In genomic region chr10:127081996-127082620, GRCm38 (mm10) we compare ENCODE assay signal across 10 mouse cellular contexts. TPM values are rescaled to one million over a fixed set of nuclear protein-coding genes. Genes with fewer than 3 reads are reported as not detected.
DNase-seq lines count a peak whose midpoint lies in the region; ATAC-seq lines count a peak whose summit lies in the region.
"Had no signal": no experiment of that assay in that cellular context is flagged by ENCODE, and none has a peak within 500 bp of the region (broad histone marks: within the 10 kb centered on the region; RNA-seq: fewer than 3 reads in every experiment).

No protein-coding gene starts in this region.

- no peaks in the 10 kb centered on the region for H3K9me3 ChIP-seq in heart, embryonic 16.5 days (replicated peaks; ENCODE audit: control insufficient read depth, low read length)
- no peaks in the 10 kb centered on the region for H3K9me3 ChIP-seq in embryonic facial prominence, embryonic 15.5 days (replicated peaks)
- H3K9me3 ChIP-seq in limb, embryonic 11.5 days (ENCODE audit: control insufficient read depth, low read length), result 0 out of 2 replicates have a peak, but pooled peaks cover 3% of the 10 kb centered on the region
- H3K9me3 ChIP-seq in neural tube, embryonic 13.5 days, result no peaks in the 10 kb centered on the region

- H3K9ac ChIP-seq in heart, embryonic 16.5 days (ENCODE audit: low read length), result no peak overlapping the region; the same call in 1 of the 2 replicates
- H3K9ac ChIP-seq in embryonic facial prominence, embryonic 15.5 days, result no peak overlapping the region
- no peak overlapping the region; the same call in 1 of the 2 replicates for H3K9ac ChIP-seq in limb, embryonic 11.5 days (ENCODE audit: low read length)
- peak overlapping the region; percentile 96 for H3K9ac ChIP-seq in neural tube, embryonic 13.5 days

- 35% methylated on average over 8 of the region's 8 CpGs for WGBS in heart, embryonic 16.5 days
- WGBS in embryonic facial prominence, embryonic 15.5 days, result 27% methylated on average over 8 of the region's 8 CpGs
- 28% methylated on average over 8 of the region's 8 CpGs for WGBS in limb, embryonic 11.5 days
- WGBS in neural tube, embryonic 13.5 days, result 32% methylated on average over 8 of the region's 8 CpGs

- DNase-seq in heart, postnatal 4 days, result no peak
- DNase-seq in limb, embryonic 11.5 days (ENCODE audit: low spot score), result peak; percentile 55
- no peak for DNase-seq in layer of hippocampus, postnatal 36 days
- no peak for DNase-seq in gastrocnemius, postnatal 25 days
- no peak for DNase-seq in cerebellum, adult 9-11 months
- DNase-seq: lung, adult 18-20 months had no signal

- H3K36me3 ChIP-seq in heart, embryonic 16.5 days (ENCODE audit: control insufficient read depth, insufficient read depth), result no peaks in the 10 kb centered on the region
- H3K36me3 ChIP-seq in embryonic facial prominence, embryonic 15.5 days, result no peaks in the 10 kb centered on the region
- no peaks in the 10 kb centered on the region for H3K36me3 ChIP-seq in limb, embryonic 11.5 days (ENCODE audit: control insufficient read depth, insufficient read depth, low read length)
- peaks cover 36% of the 10 kb centered on the region for H3K36me3 ChIP-seq in neural tube, embryonic 13.5 days

- H3K27me3 ChIP-seq in heart, embryonic 16.5 days (ENCODE audit: control insufficient read depth, insufficient read depth, low read length), result peaks cover 65% of the 10 kb centered on the region
- H3K27me3 ChIP-seq in embryonic facial prominence, embryonic 15.5 days, result peaks cover 83% of the 10 kb centered on the region
- peaks cover 72% of the 10 kb centered on the region for H3K27me3 ChIP-seq in limb, embryonic 11.5 days (ENCODE audit: control insufficient read depth, insufficient read depth, low read length)
- peaks cover 78% of the 10 kb centered on the region for H3K27me3 ChIP-seq in neural tube, embryonic 13.5 days
- H3K27me3 ChIP-seq: CH12.LX had no signal

- H3K4me2 ChIP-seq in heart, embryonic 16.5 days (ENCODE audit: low read depth, low read length), result no peak overlapping the region
- H3K4me2 ChIP-seq in embryonic facial prominence, embryonic 15.5 days (replicated peaks), result peak overlapping the region; percentile 47; the same call in 1 of the 2 replicates
- H3K4me2 ChIP-seq in limb, embryonic 11.5 days (ENCODE audit: low read depth, severe bottlenecking), result no peak overlapping the region
- peak overlapping the region; percentile 87 for H3K4me2 ChIP-seq in neural tube, embryonic 13.5 days

- no peak for ATAC-seq in heart, embryonic 16.5 days (replicated peaks; ENCODE audit: extremely low read depth, insufficient read depth, low FRiP score)
- no peak for ATAC-seq in embryonic facial prominence, embryonic 15.5 days (ENCODE audit: insufficient number of reproducible peaks, low FRiP score, low TSS enrichment, low read depth)
- ATAC-seq in limb, embryonic 11.5 days (ENCODE audit: insufficient number of reproducible peaks, low FRiP score, low TSS enrichment, low read depth), result no peak
- no peak for ATAC-seq in neural tube, embryonic 13.5 days (ENCODE audit: low read depth)

- peaks cover 12% of the 10 kb centered on the region for H3K4me1 ChIP-seq in heart, embryonic 16.5 days (ENCODE audit: control insufficient read depth, insufficient read depth, low read length)
- H3K4me1 ChIP-seq in embryonic facial prominence, embryonic 15.5 days, result peaks cover 45% of the 10 kb centered on the region
- peaks cover 26% of the 10 kb centered on the region for H3K4me1 ChIP-seq in limb, embryonic 11.5 days (ENCODE audit: control insufficient read depth, insufficient read depth, low read length)
- H3K4me1 ChIP-seq in neural tube, embryonic 13.5 days (replicated peaks), result peaks cover 54% of the 10 kb centered on the region

- H3K4me3 ChIP-seq in heart, embryonic 16.5 days (ENCODE audit: low read length), result peak overlapping the region; percentile 25; the same call in 1 of the 2 replicates
- no peak overlapping the region for H3K4me3 ChIP-seq in embryonic facial prominence, embryonic 15.5 days (replicated peaks)
- no peak overlapping the region for H3K4me3 ChIP-seq in limb, embryonic 11.5 days (ENCODE audit: low read depth, low read length)
- H3K4me3 ChIP-seq in neural tube, embryonic 13.5 days, result peak overlapping the region; percentile 82

- H3K27ac ChIP-seq in heart, embryonic 16.5 days (ENCODE audit: low read length), result no peak overlapping the region
- H3K27ac ChIP-seq in embryonic facial prominence, embryonic 15.5 days (replicated peaks), result no peak overlapping the region
- no peak overlapping the region for H3K27ac ChIP-seq in limb, embryonic 11.5 days (replicated peaks; ENCODE audit: low read depth, low read length)
- 0 out of 2 replicates have a peak overlapping the region, but pooled peaks have one; percentile 4 for H3K27ac ChIP-seq in neural tube, embryonic 13.5 days (replicated peaks)

RNA-seq across cellular contexts. Expression of gene Agap2, which starts 7.0 kb away (rescaled TPM):
- 0.32 and 0.42 TPM in 2 replicates for polyA plus RNA-seq in heart, embryonic 16.5 days (2015; fragmentation: Nextera tagmentation; extraction: Ambion mirVana)
- 1 to 10 TPM; 2.1 to 2.8 TPM for total RNA-seq in heart, postnatal 4 days (2021)
- 0.45 and 0.49 TPM in 2 replicates for polyA plus RNA-seq in embryonic facial prominence, embryonic 15.5 days (2015; fragmentation: Nextera tagmentation; extraction: Ambion mirVana)
- polyA plus RNA-seq in limb, embryonic 11.5 days (2014; fragmentation: Nextera tagmentation; extraction: Ambion mirVana), result 0.05 and 0.06 TPM in 2 replicates
- polyA plus RNA-seq in neural tube, embryonic 13.5 days (2015; fragmentation: Nextera tagmentation; extraction: Ambion mirVana), result 1.9 and 2.3 TPM in 2 replicates
- total RNA-seq in layer of hippocampus, postnatal 36 days (2021), result 100 to 1,000 TPM; 778 to 800 TPM
- total RNA-seq in gastrocnemius, postnatal 25 days (2021), result 1 to 10 TPM; 2.0 to 2.4 TPM

RNA-seq across cellular contexts. Expression of gene Tspan31, which starts 12.0 kb away (rescaled TPM):
- 110 and 112 TPM in 2 replicates for polyA plus RNA-seq in heart, embryonic 16.5 days (2015; fragmentation: Nextera tagmentation; extraction: Ambion mirVana)
- 10 to 100 TPM; 49.2 to 49.7 TPM for total RNA-seq in heart, postnatal 4 days (2021)
- 175 and 177 TPM in 2 replicates for polyA plus RNA-seq in embryonic facial prominence, embryonic 15.5 days (2015; fragmentation: Nextera tagmentation; extraction: Ambion mirVana)
- 123 and 134 TPM in 2 replicates for polyA plus RNA-seq in limb, embryonic 11.5 days (2014; fragmentation: Nextera tagmentation; extraction: Ambion mirVana)
- 125 and 136 TPM in 2 replicates for polyA plus RNA-seq in neural tube, embryonic 13.5 days (2015; fragmentation: Nextera tagmentation; extraction: Ambion mirVana)
- 10 to 100 TPM; 57.4 to 61.5 TPM for total RNA-seq in layer of hippocampus, postnatal 36 days (2021)
- total RNA-seq in gastrocnemius, postnatal 25 days (2021), result 10 to 100 TPM; 24.1 to 28.8 TPM

RNA-seq across cellular contexts. Expression of gene Cdk4, which starts 18.8 kb away (rescaled TPM):
- 834 and 885 TPM in 2 replicates for polyA plus RNA-seq in heart, embryonic 16.5 days (2015; fragmentation: Nextera tagmentation; extraction: Ambion mirVana)
- total RNA-seq in heart, postnatal 4 days (2021), result 100 to 1,000 TPM; 289 to 314 TPM
- polyA plus RNA-seq in embryonic facial prominence, embryonic 15.5 days (2015; fragmentation: Nextera tagmentation; extraction: Ambion mirVana), result 1,372 and 1,398 TPM in 2 replicates
- polyA plus RNA-seq in limb, embryonic 11.5 days (2014; fragmentation: Nextera tagmentation; extraction: Ambion mirVana), result 2,988 and 3,194 TPM in 2 replicates
- 1,139 and 1,291 TPM in 2 replicates for polyA plus RNA-seq in neural tube, embryonic 13.5 days (2015; fragmentation: Nextera tagmentation; extraction: Ambion mirVana)
- 10 to 100 TPM; 93.5 to 97.5 TPM for total RNA-seq in layer of hippocampus, postnatal 36 days (2021)
- 10 to 100 TPM; 43.3 to 46.9 TPM for total RNA-seq in gastrocnemius, postnatal 25 days (2021)

RNA-seq across cellular contexts. Expression of gene March9, which starts 22.1 kb away (rescaled TPM):
- 0.12 and 0.32 TPM in 2 replicates for polyA plus RNA-seq in heart, embryonic 16.5 days (2015; fragmentation: Nextera tagmentation; extraction: Ambion mirVana)
- total RNA-seq in heart, postnatal 4 days (2021), result 1 to 10 TPM; 1.7 to 1.8 TPM
- polyA plus RNA-seq in embryonic facial prominence, embryonic 15.5 days (2015; fragmentation: Nextera tagmentation; extraction: Ambion mirVana), result 1.8 and 2.4 TPM in 2 replicates
- polyA plus RNA-seq in limb, embryonic 11.5 days (2014; fragmentation: Nextera tagmentation; extraction: Ambion mirVana), result 1.2 and 1.6 TPM in 2 replicates
- polyA plus RNA-seq in neural tube, embryonic 13.5 days (2015; fragmentation: Nextera tagmentation; extraction: Ambion mirVana), result 5.4 and 6.3 TPM in 2 replicates
- 10 to 100 TPM; 21.3 to 21.6 TPM for total RNA-seq in layer of hippocampus, postnatal 36 days (2021)
- total RNA-seq in gastrocnemius, postnatal 25 days (2021), result under 1 TPM; 0.62 to 0.82 TPM

RNA-seq across cellular contexts. Expression of gene Cyp27b1, which starts 34.1 kb away (rescaled TPM):
- 0.08 and 0.14 TPM in 2 replicates for polyA plus RNA-seq in heart, embryonic 16.5 days (2015; fragmentation: Nextera tagmentation; extraction: Ambion mirVana)
- under 1 TPM in 1 of 2 experiments, not detected in 1; 0.45 TPM for total RNA-seq in heart, postnatal 4 days (2021)
- polyA plus RNA-seq in embryonic facial prominence, embryonic 15.5 days (2015; fragmentation: Nextera tagmentation; extraction: Ambion mirVana), result 0.13 and 0.41 TPM in 2 replicates
- polyA plus RNA-seq in limb, embryonic 11.5 days (2014; fragmentation: Nextera tagmentation; extraction: Ambion mirVana), result not detected in 2 replicates
- 0.12 and 0.28 TPM in 2 replicates for polyA plus RNA-seq in neural tube, embryonic 13.5 days (2015; fragmentation: Nextera tagmentation; extraction: Ambion mirVana)
- total RNA-seq in layer of hippocampus, postnatal 36 days (2021), result 1 to 10 TPM; 1.6 to 1.7 TPM
- total RNA-seq in gastrocnemius, postnatal 25 days (2021), result under 1 TPM; 0.10 to 0.19 TPM

Comparison
In these comparisons a context has a peak if more than half of its experiments do, and no peak if none do; other contexts are left out.
1. H3K4me2 ChIP-seq: peak in embryonic facial prominence, embryonic 15.5 days (single experiment) and neural tube, embryonic 13.5 days (single experiment); none in heart, embryonic 16.5 days (single experiment) and limb, embryonic 11.5 days (single experiment).
2. H3K4me3 ChIP-seq: peak in heart, embryonic 16.5 days (single experiment) and neural tube, embryonic 13.5 days (single experiment); none in embryonic facial prominence, embryonic 15.5 days (single experiment) and limb, embryonic 11.5 days (single experiment).